Mouse (Mus musculus): Measurements from ENCODE around the gene Cars. TPM values are rescaled to one million over a fixed set of nuclear protein-coding genes. Genes with fewer than 3 reads are reported as not detected.

The Cars gene
- polyA plus RNA-seq, 1 experiment: 13.6 TPM

DNA sequence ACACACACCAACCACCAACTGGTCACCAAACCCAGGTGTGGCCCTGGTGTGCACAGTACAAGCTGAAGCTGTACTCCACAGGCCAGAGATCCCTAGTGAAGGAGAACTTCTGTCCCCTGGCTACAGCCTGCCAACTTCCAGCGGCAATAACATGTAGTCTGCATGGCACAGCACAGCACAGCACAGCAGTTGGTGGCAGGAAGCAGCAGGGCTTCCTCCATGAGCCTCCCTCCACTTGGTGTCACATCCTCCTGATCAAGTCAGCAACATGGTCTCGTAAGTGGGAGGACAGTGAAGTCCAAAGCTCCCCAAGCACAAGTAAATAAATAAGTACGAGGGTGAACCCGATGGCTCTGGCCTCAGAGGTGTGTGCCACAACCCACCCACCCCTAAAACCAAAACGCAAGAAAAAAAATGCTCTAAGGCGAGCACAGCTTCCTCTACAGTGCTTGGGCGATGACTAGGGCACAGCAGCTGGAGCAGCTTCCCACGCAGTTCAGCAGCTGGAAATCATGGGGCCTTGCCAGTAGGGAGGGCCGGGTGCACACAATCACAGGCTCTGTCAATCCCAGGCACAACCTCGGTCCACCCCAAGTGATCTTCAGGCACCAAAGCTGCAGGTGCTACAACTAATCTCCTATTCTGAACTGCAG is 86.0 kb downstream of the Cars start:
- TF ChIP-seq CTCF (IDR thresholded peaks at IDR 0.05; ENCODE audit: extremely low read depth, insufficient read length, insufficient replicate concordance, low read depth, low read length) (no peak), POLR2A (IDR thresholded peaks at IDR 0.05; ENCODE audit: low read depth, low read length) (no peak)
- no peak overlapping the region for H3K27ac ChIP-seq (ENCODE audit: insufficient read depth, low read depth, low read length)
- no peaks in the 10 kb centered on the region for H3K4me1 ChIP-seq (ENCODE audit: control insufficient read depth, insufficient read depth, insufficient read length, low read length)
- 77% methylated on average over 10 of the region's 10 CpGs for WGBS
- H3K36me3 ChIP-seq (ENCODE audit: control insufficient read depth, insufficient read depth, low read length): peaks cover 50% of the 10 kb centered on the region
- H3K27me3 ChIP-seq (ENCODE audit: control insufficient read depth, insufficient read depth, low read length): no peaks in the 10 kb centered on the region
- H3K4me3 ChIP-seq (ENCODE audit: low read depth, low read length): no peak overlapping the region

DNA sequence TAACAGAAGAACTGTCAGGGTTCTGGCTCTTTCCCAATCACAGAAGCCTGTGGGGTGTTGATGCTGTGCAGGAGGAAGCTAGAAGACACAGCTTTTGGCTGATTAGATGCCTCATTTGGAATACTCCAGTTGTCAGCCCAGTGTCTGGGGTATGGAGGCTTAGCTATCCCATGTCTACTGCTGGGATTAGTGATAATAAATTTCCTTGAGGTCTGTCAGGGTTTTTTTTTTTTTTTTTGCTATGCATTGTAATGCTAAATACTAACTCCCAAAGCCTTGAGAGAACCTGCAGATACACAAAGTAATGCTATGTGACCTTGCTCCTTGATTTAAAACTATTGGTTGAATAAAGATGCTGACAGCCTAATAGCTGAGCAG is 88.6 kb downstream of the Cars start:
- Histone ChIP-seq H3K4me1 (ENCODE audit: control insufficient read depth, insufficient read depth, insufficient read length, low read length) (no peaks in the 10 kb centered on the region), H3K36me3 (ENCODE audit: control insufficient read depth, insufficient read depth, low read length) (peaks cover 27% of the 10 kb centered on the region), H3K27ac (ENCODE audit: insufficient read depth, low read depth, low read length) (no peak overlapping the region), H3K27me3 (ENCODE audit: control insufficient read depth, insufficient read depth, low read length) (no peaks in the 10 kb centered on the region), H3K4me3 (ENCODE audit: low read depth, low read length) (no peak overlapping the region)
- TF ChIP-seq CTCF (IDR thresholded peaks at IDR 0.05; ENCODE audit: extremely low read depth, insufficient read length, insufficient replicate concordance, low read depth, low read length): no peak
- no peak for TF ChIP-seq POLR2A (IDR thresholded peaks at IDR 0.05; ENCODE audit: low read depth, low read length)

DNA sequence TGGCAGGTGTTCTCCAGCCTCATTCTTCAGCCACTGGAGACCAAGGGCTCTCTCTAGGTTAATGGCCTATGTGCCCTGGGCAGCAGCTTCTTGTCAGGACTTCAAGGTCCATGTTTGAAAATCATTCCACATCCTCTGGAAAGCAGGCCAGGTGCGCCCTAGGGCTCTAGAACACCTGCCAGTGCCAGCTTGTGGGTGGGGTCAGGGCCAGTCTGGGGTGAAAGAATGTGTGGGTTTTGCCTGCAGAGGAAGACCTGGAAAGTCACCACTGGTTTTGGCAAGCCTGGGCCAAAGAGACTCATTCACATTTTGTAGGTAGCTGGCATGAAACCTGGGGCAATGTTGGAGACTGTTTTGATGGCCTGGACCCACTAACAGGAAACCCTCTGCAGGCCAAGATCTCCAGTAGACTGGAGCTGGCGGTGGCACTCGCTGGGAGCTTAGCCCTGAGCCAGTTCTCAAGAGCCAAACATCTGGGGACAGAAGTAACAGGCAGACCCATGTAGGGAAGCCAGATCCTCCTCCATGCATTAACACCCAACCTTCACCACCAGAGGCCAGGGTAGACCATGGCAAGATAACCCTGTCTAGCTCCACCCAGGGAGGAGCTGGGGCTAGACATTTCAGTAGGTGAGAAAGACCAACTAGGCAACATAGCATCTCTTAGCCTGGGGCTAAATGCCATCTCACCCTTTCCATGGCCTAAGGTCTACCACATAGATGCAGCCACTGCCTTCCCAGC is 89.1 kb downstream of the Cars start:
- peaks cover 22% of the 10 kb centered on the region for H3K36me3 ChIP-seq (ENCODE audit: control insufficient read depth, insufficient read depth, low read length)
- no peaks in the 10 kb centered on the region for H3K27me3 ChIP-seq (ENCODE audit: control insufficient read depth, insufficient read depth, low read length)
- H3K27ac ChIP-seq (ENCODE audit: insufficient read depth, low read depth, low read length): no peak overlapping the region
- TF ChIP-seq POLR2A (IDR thresholded peaks at IDR 0.05; ENCODE audit: low read depth, low read length): no peak
- no peak for TF ChIP-seq CTCF (IDR thresholded peaks at IDR 0.05; ENCODE audit: extremely low read depth, insufficient read length, insufficient replicate concordance, low read depth, low read length)
- no peaks in the 10 kb centered on the region for H3K4me1 ChIP-seq (ENCODE audit: control insufficient read depth, insufficient read depth, insufficient read length, low read length)
- WGBS: 51% methylated on average over 3 of the region's 3 CpGs
- no peak overlapping the region for H3K4me3 ChIP-seq (ENCODE audit: low read depth, low read length)

DNA sequence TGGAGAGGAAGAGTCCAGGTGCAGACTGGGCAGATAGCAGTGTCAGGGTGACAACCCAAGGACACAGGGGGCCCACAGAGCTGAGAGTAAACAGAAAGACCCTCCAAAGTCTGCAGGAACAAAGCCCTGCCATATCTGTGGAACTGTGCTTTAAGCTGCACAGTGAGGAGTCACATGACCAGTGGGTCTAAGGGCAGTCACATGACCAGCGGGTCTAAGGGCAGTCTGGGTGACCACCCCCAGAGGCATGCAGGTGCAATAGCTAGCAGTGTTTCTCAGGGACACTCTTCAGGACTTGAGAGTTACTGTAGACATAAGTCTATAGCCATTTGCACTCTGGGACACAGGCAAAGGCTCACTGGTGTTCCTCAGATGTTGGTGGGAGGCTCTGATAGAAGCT is 90.3 kb downstream of the Cars start:
- Histone ChIP-seq H3K4me3 (ENCODE audit: low read depth, low read length) (no peak overlapping the region), H3K36me3 (ENCODE audit: control insufficient read depth, insufficient read depth, low read length) (peaks cover 10% of the 10 kb centered on the region), H3K27me3 (ENCODE audit: control insufficient read depth, insufficient read depth, low read length) (no peaks in the 10 kb centered on the region), H3K4me1 (ENCODE audit: control insufficient read depth, insufficient read depth, insufficient read length, low read length) (no peaks in the 10 kb centered on the region), H3K27ac (ENCODE audit: insufficient read depth, low read depth, low read length) (no peak overlapping the region)
- TF ChIP-seq POLR2A (IDR thresholded peaks at IDR 0.05; ENCODE audit: low read depth, low read length) (no peak), CTCF (IDR thresholded peaks at IDR 0.05; ENCODE audit: extremely low read depth, insufficient read length, insufficient replicate concordance, low read depth, low read length) (no peak)
- WGBS: 82% methylated on average over 1 of the region's 1 CpGs

Other genes starting within 250 kb of the Cars start
- 8.7 and 9.6 TPM in 2 replicates for gene Cdkn1c, start 139.0 kb downstream of the Cars start, polyA plus RNA-seq (2012; rRNA removed)
- gene Slc22a18, start 126.4 kb downstream of the Cars start, polyA plus RNA-seq (2012; rRNA removed): 249 and 251 TPM in 2 replicates
- 2.5 and 5.0 TPM in 2 replicates for gene Phlda2, start 96.9 kb downstream of the Cars start, polyA plus RNA-seq (2012; rRNA removed)
- gene Nap1l4, start 51.0 kb downstream of the Cars start, polyA plus RNA-seq (2012; rRNA removed): 18.8 and 35.8 TPM in 2 replicates
- gene Tnfrsf26, start 28.6 kb upstream of the Cars start, polyA plus RNA-seq (2012; rRNA removed): 0.09 and 0.27 TPM in 2 replicates
- 0.99 and 1.4 TPM in 2 replicates for gene Tnfrsf22, start 49.6 kb upstream of the Cars start, polyA plus RNA-seq (2012; rRNA removed)
- gene Tnfrsf23, start 85.8 kb upstream of the Cars start, polyA plus RNA-seq (2012; rRNA removed): 1.2 and 2.9 TPM in 2 replicates
- gene Osbpl5, start 156.9 kb upstream of the Cars start, polyA plus RNA-seq (2012; rRNA removed): 15.9 and 23.1 TPM in 2 replicates
- gene Mrgprg, start 166.9 kb upstream of the Cars start, polyA plus RNA-seq (2012; rRNA removed): 0.27 TPM in 1 of 2 replicates, not detected in the other
- gene Mrgpre, start 184.4 kb upstream of the Cars start, polyA plus RNA-seq (2012; rRNA removed): 1.6 and 3.6 TPM in 2 replicates
- 29.7 and 55.4 TPM in 2 replicates for gene Nadsyn1, start 222.8 kb upstream of the Cars start, polyA plus RNA-seq (2012; rRNA removed)
- gene Dhcr7, start 223.1 kb upstream of the Cars start, polyA plus RNA-seq (2012; rRNA removed): 56.9 and 114 TPM in 2 replicates

All from small intestine, adult 2 months (tissue).